Comparison of ENCODE assay signal across 16 mouse cellular contexts in the genomic region with DNA sequence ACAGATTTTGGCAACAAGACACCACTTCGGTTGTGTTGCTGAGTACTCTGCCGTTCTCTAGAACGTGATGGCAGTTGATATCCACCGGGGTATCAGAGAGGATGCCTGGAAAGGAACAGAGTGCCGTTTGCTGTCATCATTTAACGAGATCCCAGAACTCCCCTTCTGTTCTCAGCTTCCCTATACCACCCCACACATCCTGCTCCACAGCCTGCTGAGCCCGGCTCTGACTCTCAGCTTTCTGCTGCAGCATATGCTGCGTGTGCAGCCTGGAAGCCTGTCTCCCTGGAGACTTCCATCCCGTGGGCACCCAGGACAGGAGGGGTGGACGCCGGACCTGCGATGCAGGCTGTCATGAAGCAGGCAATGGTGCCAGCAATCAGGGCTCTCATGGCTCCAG. TPM values are rescaled to one million over a fixed set of nuclear protein-coding genes. Genes with fewer than 3 reads are reported as not detected.
DNase-seq lines count a peak whose midpoint lies in the region.
"Had no signal": no experiment of that assay in that cellular context is flagged by ENCODE, and none has a peak within 500 bp of the region (broad histone marks: within the 10 kb centered on the region; RNA-seq: fewer than 3 reads in every experiment).

No protein-coding gene starts in this region.

- DNase-seq in left cerebral cortex, adult 18-20 months (ENCODE audit: low spot score in 2 of 2) = peak; percentile 26 to 51
- DNase-seq in left cerebral cortex, postnatal 4 days = no peak
- DNase-seq in frontal cortex, postnatal 10 days (ENCODE audit: low spot score in 2 of 2) = peak; percentile 34 to 35
- peak; percentile 42 to 65 for DNase-seq in left cerebral cortex, postnatal 14 days (ENCODE audit: low spot score in 2 of 2)
- peak; percentile 48 for DNase-seq in right cerebral cortex, postnatal 4 days
- no peak for DNase-seq in spleen, postnatal 4 days (ENCODE audit: low spot score in 2 of 2)
- no peak for DNase-seq in spleen, postnatal 36 days (ENCODE audit: low spot score in 2 of 2)
- DNase-seq in cerebellum, postnatal 4 days (ENCODE audit: low spot score in 2 of 2) = no peak
- DNase-seq: adrenal gland, postnatal 10 days; cerebellum, adult 9-10 months; gastrocnemius, adult 2 months; heart, postnatal 10 days; kidney, postnatal 25 days; lung, postnatal 36 days; thymus, adult 2 months had no signal

- intact Hi-C loops in left cerebral cortex, postnatal 4 days (cut with DNase I) = no loop called here
- intact Hi-C loops in left cerebral cortex, postnatal 14 days (cut with DNase I) = no loop called here

RNA-seq across cellular contexts. Expression of a gene that starts 52.5 kb away (rescaled TPM):
- total RNA-seq in left cerebral cortex, adult 18-20 months (2021) = not detected
- under 1 TPM in 1 of 2 experiments, not detected in 1; 0.24 TPM for total RNA-seq in left cerebral cortex, postnatal 4 days (2021)
- under 1 TPM; 0.15 to 0.21 TPM for total RNA-seq in left cerebral cortex, postnatal 14 days (2021)
- total RNA-seq: adrenal gland, postnatal 10 days; gastrocnemius, adult 2 months; heart, adult 8-10 months; heart, postnatal 10 days had no signal

Comparison
In these comparisons a context has a peak if more than half of its experiments do, and no peak if none do; other contexts are left out.
1. DNase-seq: peak in left cerebral cortex, adult 18-20 months (2 of 2), frontal cortex, postnatal 10 days (2 of 2), left cerebral cortex, postnatal 14 days (2 of 2) and right cerebral cortex, postnatal 4 days (single experiment); none in left cerebral cortex, postnatal 4 days (single experiment), spleen, postnatal 4 days (0 of 2), spleen, postnatal 36 days (0 of 2) and cerebellum, postnatal 4 days (0 of 2).